Mouse (Mus musculus) stomach, embryonic 15.5 days (tissue): ENCODE results near the gene Zfp740. TPM values are rescaled to one million over a fixed set of nuclear protein-coding genes. Genes with fewer than 3 reads are reported as not detected.
"Not testable (repeated sequence)": the region's sequence is repeated elsewhere in the genome, so short reads cannot be mapped to it uniquely, and the experiment has no call there.

Experiments
- ATAC-seq: fragments of 200-750 bp; cut with Nextera tagmentation; 2 replicates; pipeline ENCODE4 v1.8.0; 2017; ENCODE audit warnings: low read depth, moderate number of reproducible peaks, moderate TSS enrichment; ENCODE audit not compliant: insufficient read depth, low FRiP score
- H3K27ac ChIP-seq: fragments of 300-500 bp; sonication (generic); 2 replicates; pipeline ENCODE4 v1.5.1; 2015; ENCODE audit warnings: mild to moderate bottlenecking, inconsistent platforms
- H3K27me3 ChIP-seq: fragments of 300-500 bp; sonication (generic); replicated peaks from 2 replicates; pipeline ENCODE4 v1.6.1; 2015; ENCODE audit warnings: inconsistent platforms
- H3K36me3 ChIP-seq: fragments of 300-500 bp; sonication (generic); 2 replicates; pipeline ENCODE4 v1.6.1; 2015; ENCODE audit warnings: inconsistent platforms
- H3K4me1 ChIP-seq: fragments of 300-500 bp; sonication (generic); 2 replicates; pipeline ENCODE4 v1.6.1; 2015; ENCODE audit warnings: inconsistent platforms
- H3K4me2 ChIP-seq: fragments of 300-500 bp; sonication (generic); 2 replicates; pipeline ENCODE4 v1.6.1; 2015; ENCODE audit warnings: mild to moderate bottlenecking, inconsistent platforms
- H3K4me3 ChIP-seq: fragments of 300-500 bp; sonication (generic); replicated peaks from 2 replicates; pipeline ENCODE4 v1.5.1; 2015; ENCODE audit warnings: inconsistent platforms
- H3K9ac ChIP-seq: fragments of 300-500 bp; sonication (generic); 2 replicates; pipeline ENCODE4 v1.6.1; 2015; ENCODE audit warnings: inconsistent platforms
- H3K9me3 ChIP-seq: fragments of 300-500 bp; sonication (generic); 2 replicates; pipeline ENCODE4 v1.6.1; 2016; ENCODE audit warnings: inconsistent platforms
- WGBS: fragments of 180-500 bp; shearing (Covaris S2); methylation state at CpG from one replicate; pipeline ENCODE4 v1.1.7; 2015; 5-methylcytosine and 5-hydroxymethylcytosine counted together
- polyA plus RNA-seq: library from polyadenylated mRNA; unstranded; fragments of >200 nt; fragmentation: Nextera tagmentation; extraction: Ambion mirVana; gene quantifications from 2 replicates; pipeline ENCODE4 v1.2.1, GENCODE M21; 2015

The Zfp740 gene
- polyA plus RNA-seq: 44.5 and 52.7 TPM in 2 replicates

DNA sequence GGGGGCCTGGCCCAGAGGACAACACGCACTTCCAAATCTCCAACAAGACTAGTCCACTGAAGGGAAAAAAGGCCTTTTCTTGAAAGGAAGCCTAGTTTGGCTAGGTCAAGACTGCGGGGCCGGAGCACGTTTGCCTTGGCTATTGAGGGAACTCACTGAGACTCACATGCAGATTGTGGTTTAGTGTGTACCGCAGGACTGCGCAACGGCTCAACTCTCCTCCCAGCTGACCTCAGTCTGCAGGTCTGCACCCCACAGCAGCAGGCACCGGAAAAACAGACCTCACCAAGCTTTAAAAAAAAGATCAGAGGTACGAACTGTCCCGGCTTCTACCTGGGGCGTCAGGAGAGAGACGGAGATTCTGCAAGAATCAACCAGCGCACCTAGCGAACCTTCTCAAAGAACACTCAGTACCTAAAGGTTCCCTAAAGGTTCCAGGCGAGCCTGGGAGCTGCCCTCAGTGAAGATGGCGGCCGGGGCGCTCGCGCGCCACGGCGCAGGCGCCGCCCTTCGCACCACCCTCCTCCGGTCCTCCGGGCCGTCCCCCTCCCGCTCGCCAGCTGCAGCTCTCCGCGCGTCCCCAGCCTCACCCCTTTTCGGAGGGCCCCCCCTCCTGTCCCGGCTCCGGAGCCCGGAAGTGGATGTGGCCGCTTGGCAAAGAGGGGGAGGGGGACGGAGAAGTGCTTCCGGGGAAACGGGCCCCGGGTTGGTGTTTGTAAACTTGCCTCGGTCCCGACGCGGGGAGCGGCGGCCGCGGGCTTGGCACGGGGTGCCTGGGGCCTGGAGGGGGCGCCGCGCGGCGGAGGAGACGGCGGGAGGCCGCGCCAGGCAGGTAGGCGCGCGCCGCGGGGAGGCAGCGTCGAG lies at the start of gene Zfp740:
Zfp740 (plus strand) TSS at position 279 of the 864 bp plus-strand sequence.
- under 1% methylated on average over 61 of the region's 68 CpGs for WGBS
- peak within 1 kb of the TSS; percentile 98 for H3K27ac ChIP-seq
- peaks cover 20% of the 10 kb centered on the region for H3K36me3 ChIP-seq
- H3K4me2 ChIP-seq: peak within 1 kb of the TSS; percentile 60
- peak; percentile 97 for ATAC-seq
- peaks cover 32% of the 10 kb centered on the region for H3K4me1 ChIP-seq
- H3K4me3 ChIP-seq: peak within 1 kb of the TSS; percentile 68
- peak within 1 kb of the TSS; percentile 83 for H3K9ac ChIP-seq
- H3K27me3 ChIP-seq: no peaks in the 10 kb centered on the region
- H3K9me3 ChIP-seq: no peaks in the 10 kb centered on the region

DNA sequence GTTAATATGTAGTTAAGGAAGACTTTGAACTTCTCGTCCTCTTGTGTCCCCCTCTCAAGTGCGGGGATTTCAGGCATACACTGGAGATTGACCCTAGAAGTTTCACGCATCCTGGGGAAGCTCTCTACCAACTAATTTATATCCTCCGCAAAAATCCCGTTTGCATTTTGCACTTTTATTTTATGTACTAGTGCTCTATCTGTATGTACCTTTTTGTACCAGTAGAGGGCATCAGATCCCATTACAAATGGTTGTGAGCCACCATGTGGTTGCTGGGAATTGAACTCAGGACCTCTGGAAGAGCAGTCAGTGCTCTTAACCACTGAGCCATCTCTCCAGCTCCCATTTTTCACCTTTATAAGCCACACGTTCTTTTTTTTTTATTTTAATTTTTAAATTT lies 48.0 kb upstream of the Zfp740 start:
- not testable (repeated sequence) for H3K27ac ChIP-seq, H3K4me3 ChIP-seq, H3K4me2 ChIP-seq, H3K9ac ChIP-seq, H3K36me3 ChIP-seq, H3K27me3 ChIP-seq, ATAC-seq, H3K9me3 ChIP-seq
- WGBS: 88% methylated on average over 6 of the region's 6 CpGs
- H3K4me1 ChIP-seq: peaks cover 12% of the 10 kb centered on the region; the same call in 1 of the 2 replicates

DNA sequence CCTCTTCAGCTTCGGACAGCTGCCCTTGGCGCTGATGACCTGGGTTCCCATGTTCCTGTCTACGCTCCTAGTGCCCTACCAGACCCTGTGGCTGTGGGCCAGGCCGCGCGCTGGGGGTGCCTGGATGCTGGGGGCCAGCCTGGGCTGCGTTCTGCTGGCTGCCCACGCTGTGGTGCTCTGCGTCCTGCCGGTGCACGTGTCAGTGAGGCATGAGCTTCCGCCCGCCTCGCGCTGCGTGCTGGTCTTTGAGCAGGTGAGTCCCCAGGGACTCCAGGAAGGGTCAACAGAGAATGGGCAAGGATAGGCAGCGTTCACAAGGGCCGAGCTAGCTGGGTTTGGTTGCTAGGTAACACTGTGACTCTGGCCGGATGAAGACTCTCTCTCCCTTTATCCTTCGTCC lies 46.2 kb upstream of the Zfp740 start:
- no peak overlapping the region; the same call in 1 of the 2 replicates for H3K9ac ChIP-seq
- no peak for ATAC-seq
- WGBS: 50% methylated on average over 20 of the region's 20 CpGs
- no peak overlapping the region for H3K4me3 ChIP-seq
- H3K4me2 ChIP-seq: no peak overlapping the region
- no peaks in the 10 kb centered on the region for H3K9me3 ChIP-seq
- H3K4me1 ChIP-seq: no peaks in the 10 kb centered on the region
- H3K36me3 ChIP-seq: no peaks in the 10 kb centered on the region
- H3K27me3 ChIP-seq: no peaks in the 10 kb centered on the region
- no peak overlapping the region for H3K27ac ChIP-seq

DNA sequence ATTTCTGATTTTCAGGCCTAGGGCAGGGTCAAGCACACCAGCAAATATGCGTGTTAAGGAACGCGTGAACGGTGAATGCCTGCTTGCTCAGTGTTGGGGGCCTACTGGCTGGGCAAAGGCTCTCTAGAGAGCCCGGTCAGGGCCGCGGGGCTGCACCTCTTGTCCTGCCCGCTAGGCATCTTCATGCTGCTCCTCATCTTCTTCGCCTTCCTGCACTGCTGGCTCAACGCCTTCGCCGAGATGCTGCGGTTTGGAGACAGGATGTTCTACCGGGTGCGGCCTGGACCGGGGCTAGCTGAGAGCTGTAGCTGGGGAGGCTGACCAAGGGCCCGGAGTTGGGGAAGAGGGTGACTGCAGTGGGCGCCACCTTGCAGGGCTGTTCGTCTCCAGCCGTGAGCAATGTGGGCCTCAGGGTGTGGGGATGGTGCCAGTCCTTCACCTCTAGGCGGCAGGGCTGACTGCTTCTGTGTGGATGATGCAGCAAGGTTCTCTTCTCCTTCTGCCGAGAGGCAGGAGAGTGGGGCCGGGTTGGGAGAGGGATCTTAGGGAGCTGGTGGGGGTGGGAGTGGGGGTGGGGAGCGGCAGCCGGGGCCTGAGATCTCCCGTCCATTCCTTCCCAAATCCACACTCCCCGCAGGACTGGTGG lies 42.5 kb upstream of the Zfp740 start:
- no peaks in the 10 kb centered on the region for H3K36me3 ChIP-seq
- no peak overlapping the region for H3K4me2 ChIP-seq
- H3K4me1 ChIP-seq: no peaks in the 10 kb centered on the region
- H3K4me3 ChIP-seq: no peak overlapping the region
- no peak for ATAC-seq
- no peaks in the 10 kb centered on the region for H3K27me3 ChIP-seq
- H3K9ac ChIP-seq: no peak overlapping the region
- WGBS: 61% methylated on average over 26 of the region's 27 CpGs
- H3K9me3 ChIP-seq: no peaks in the 10 kb centered on the region
- H3K27ac ChIP-seq: no peak overlapping the region

DNA sequence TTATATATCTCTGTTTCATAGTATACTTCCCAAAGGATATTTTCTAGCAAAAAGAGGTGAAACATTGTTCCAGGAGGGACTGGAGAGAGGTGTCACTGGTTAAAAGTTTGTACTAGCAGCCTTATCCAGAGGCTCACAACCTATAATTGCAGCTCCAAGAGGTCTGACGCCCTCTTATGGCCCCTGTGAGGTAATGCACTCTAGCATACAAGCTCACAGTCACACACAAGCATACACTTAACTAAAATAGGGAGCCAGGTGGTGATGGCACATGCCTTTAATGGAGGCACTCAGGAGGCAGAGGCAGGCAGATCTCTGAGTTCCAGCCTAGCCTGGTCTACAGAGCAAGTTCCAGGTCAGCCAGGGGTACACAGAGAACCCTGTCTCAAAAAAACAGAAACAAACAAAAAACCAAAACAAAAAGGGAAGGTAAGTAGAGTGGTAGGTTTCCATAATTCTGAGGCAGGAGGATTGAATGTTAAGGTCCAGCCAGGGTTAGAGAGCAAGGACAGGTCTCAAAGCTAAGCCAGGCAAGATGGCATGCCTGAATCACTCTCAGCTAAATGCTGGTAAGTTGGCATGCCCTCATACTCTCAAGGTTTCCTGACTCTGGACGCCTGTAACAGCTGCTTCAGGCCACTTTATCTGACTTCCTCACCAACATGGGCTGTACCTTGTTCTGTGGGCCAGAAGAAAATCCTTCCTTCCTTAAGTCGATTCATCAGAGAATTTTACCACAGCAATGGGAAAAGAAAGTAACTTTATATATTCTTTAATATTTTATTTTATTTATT lies 39.0 kb upstream of the Zfp740 start:
- H3K4me1 ChIP-seq: peaks cover 8% of the 10 kb centered on the region; the same call in 1 of the 2 replicates
- no peaks in the 10 kb centered on the region for H3K36me3 ChIP-seq
- H3K9ac ChIP-seq: no peak overlapping the region
- no peak overlapping the region for H3K27ac ChIP-seq
- ATAC-seq: no peak
- H3K9me3 ChIP-seq: no peaks in the 10 kb centered on the region
- no peak overlapping the region for H3K4me3 ChIP-seq
- H3K27me3 ChIP-seq: no peaks in the 10 kb centered on the region
- 51% methylated on average over 3 of the region's 3 CpGs for WGBS
- H3K4me2 ChIP-seq: no peak overlapping the region

DNA sequence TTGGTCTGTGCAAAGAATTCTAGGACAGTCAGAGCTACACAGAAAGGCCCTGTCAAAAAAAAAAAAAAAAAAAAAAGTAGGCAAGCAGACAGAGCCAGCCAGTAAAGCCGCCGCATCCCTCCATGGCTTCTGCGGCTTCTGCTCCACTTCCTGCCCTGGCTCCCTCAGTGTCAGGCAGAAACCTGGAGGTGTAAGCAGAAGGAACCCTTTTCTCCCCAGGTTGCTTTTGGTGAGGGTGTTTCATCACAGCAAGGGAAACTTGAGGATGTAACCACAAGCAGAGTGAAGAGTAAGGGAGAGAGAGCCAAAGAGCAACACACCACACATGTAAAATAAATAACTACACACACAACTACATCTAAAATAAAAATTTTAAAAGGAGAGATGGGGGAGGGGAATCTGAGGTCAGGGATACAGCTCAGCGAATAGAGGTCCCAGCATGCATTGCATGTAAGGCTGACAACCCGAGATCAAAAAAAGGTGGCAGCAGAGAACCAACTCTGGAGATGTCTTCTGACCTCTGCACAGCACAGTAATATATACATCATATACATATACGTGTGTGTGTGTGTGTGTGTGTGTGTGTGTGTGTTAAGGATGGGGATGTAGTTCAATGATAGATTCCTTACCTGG lies 37.5 kb upstream of the Zfp740 start:
- no peaks in the 10 kb centered on the region for H3K27me3 ChIP-seq
- no peak overlapping the region for H3K27ac ChIP-seq
- WGBS: 40% methylated on average over 6 of the region's 6 CpGs
- H3K9me3 ChIP-seq: no peaks in the 10 kb centered on the region
- H3K4me2 ChIP-seq: no peak overlapping the region
- no peak for ATAC-seq
- no peaks in the 10 kb centered on the region for H3K36me3 ChIP-seq
- no peak overlapping the region for H3K4me3 ChIP-seq
- H3K9ac ChIP-seq: no peak overlapping the region
- peaks cover 8% of the 10 kb centered on the region; the same call in 1 of the 2 replicates for H3K4me1 ChIP-seq

DNA sequence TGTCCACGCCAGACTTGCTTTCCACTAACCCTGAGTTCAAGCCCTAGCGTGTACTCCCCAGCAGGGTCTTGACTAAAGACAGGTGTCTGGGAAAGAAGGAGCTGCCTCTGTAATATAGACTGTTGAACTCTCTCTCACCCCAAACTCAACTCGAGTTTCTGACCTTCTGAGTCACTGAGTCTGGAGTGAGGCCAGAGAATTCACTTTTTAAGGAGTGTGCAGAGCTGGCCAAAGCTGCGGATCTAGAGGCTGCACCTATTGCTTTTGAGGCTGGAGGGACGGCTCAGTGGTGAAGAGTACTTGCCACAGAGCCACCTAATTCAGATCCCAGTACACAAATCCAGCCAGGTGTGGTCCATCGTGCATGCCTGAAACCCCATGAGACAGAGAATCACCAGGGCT lies 35.4 kb upstream of the Zfp740 start:
- 28% methylated on average over 6 of the region's 6 CpGs for WGBS

DNA sequence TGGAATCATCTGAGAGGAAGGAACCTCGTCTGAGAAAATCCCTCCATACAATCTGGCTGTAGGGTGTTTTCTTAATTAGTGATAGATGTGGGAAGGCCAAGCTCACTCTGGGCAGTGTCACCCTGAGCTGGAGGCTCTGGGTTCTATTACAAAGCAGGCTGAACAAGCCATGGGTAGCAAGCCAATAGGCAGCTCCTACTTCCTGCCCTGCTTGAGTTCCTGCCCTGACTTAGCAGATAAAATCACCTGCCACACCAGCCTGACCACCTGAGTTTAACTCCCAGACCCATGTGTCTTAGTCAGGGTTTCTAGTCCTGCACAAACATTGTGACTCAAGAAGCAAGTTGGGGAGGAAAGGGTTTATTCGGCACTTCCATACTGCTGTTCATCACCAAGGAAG lies 34.0 kb upstream of the Zfp740 start:
- Histone ChIP-seq H3K9ac (no peak overlapping the region), H3K27ac (no peak overlapping the region), H3K4me3 (no peak overlapping the region), H3K4me1 (peaks cover 8% of the 10 kb centered on the region; the same call in 1 of the 2 replicates), H3K4me2 (no peak overlapping the region), H3K27me3 (no peaks in the 10 kb centered on the region), H3K9me3 (no peaks in the 10 kb centered on the region), H3K36me3 (no peaks in the 10 kb centered on the region)
- WGBS: 51% methylated on average over 2 of the region's 2 CpGs
- peak; percentile 36; the same call in 1 of the 2 replicates for ATAC-seq

More for the DNA sequence above, 35.4 kb upstream of the Zfp740 start:
- H3K9me3 ChIP-seq: no peaks in the 10 kb centered on the region
- peaks cover 8% of the 10 kb centered on the region; the same call in 1 of the 2 replicates for H3K4me1 ChIP-seq
- no peak overlapping the region for H3K9ac ChIP-seq
- H3K36me3 ChIP-seq: no peaks in the 10 kb centered on the region
- H3K4me2 ChIP-seq: no peak overlapping the region
- ATAC-seq: peak; percentile 55; the same call in 1 of the 2 replicates
- H3K27me3 ChIP-seq: no peaks in the 10 kb centered on the region
- H3K27ac ChIP-seq: peak overlapping the region; percentile 42; the same call in 1 of the 2 replicates
- H3K4me3 ChIP-seq: no peak overlapping the region

DNA sequence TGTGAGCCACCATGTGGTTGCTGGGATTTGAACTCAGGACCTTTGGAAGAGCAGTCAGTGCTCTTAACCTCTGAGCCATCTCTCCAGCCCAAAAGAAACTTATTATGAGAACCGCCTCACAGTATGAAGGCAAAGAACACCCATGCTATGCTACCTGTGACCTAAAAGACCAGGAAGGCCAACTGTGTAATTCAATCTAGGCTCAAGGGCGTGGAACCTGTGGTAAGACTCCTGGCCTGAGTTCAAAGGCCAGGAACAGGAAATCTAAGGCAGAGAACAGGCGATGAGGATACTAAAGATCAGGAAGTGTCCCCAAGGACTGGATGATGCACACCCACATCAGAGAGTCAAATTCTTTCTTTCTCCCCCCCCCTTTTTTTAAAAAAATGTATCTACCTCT lies 29.5 kb upstream of the Zfp740 start:
- no peak overlapping the region for H3K4me3 ChIP-seq
- no peak for ATAC-seq
- no peak overlapping the region for H3K9ac ChIP-seq
- H3K27ac ChIP-seq: no peak overlapping the region
- peaks cover 6% of the 10 kb centered on the region; the same call in 1 of the 2 replicates for H3K36me3 ChIP-seq
- no peaks in the 10 kb centered on the region for H3K27me3 ChIP-seq
- 75% methylated on average over 3 of the region's 3 CpGs for WGBS
- no peaks in the 10 kb centered on the region for H3K4me1 ChIP-seq
- no peaks in the 10 kb centered on the region for H3K9me3 ChIP-seq
- no peak overlapping the region for H3K4me2 ChIP-seq

DNA sequence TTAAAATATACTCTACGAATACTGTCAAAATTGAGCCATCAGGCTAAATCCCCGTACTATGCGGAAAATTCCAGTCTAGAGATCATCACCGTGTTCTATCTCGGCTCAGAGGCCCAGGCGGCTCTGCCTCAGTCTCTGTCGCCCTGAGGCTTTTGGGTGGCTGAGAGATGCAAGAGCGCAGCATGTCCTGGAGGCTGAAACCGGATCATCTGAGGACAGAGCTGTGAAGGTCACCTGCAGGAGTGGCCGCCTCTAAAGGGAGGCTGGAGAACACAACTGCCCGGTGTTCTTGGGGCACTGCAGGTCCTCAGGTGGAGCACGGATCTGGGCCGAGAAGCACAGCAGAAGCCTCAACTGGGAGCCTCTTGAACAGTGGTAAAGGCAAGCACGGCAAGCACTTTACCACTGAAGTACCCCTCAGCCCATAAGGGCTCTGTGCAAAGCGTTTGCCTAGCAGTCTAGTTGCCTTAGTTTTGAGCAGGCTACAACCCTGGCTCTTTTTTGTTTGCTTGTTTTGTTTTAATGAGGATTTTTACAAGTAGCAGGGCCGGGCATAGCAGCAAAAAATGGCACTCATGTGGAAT lies 27.2 kb upstream of the Zfp740 start:
- no peak overlapping the region for H3K9ac ChIP-seq
- WGBS: 86% methylated on average over 16 of the region's 16 CpGs
- no peak for ATAC-seq
- no peaks in the 10 kb centered on the region for H3K27me3 ChIP-seq
- no peak overlapping the region for H3K4me2 ChIP-seq
- H3K4me3 ChIP-seq: no peak overlapping the region
- H3K27ac ChIP-seq: no peak overlapping the region
- no peaks in the 10 kb centered on the region for H3K9me3 ChIP-seq
- peaks cover 6% of the 10 kb centered on the region; the same call in 1 of the 2 replicates for H3K36me3 ChIP-seq
- no peaks in the 10 kb centered on the region for H3K4me1 ChIP-seq
